Mouse (Mus musculus) spleen, adult 12 weeks (tissue): ENCODE data around the gene Chst3.
"Not testable (repeated sequence)": the region's sequence is repeated elsewhere in the genome, so short reads cannot be mapped to it uniquely, and the experiment has no call there.

Experiments
- DNase-seq: peaks from one replicate; pipeline ENCODE4 v3.0.0; 2022; ENCODE audit warnings: low spot score

Gene Chst3

DNA sequence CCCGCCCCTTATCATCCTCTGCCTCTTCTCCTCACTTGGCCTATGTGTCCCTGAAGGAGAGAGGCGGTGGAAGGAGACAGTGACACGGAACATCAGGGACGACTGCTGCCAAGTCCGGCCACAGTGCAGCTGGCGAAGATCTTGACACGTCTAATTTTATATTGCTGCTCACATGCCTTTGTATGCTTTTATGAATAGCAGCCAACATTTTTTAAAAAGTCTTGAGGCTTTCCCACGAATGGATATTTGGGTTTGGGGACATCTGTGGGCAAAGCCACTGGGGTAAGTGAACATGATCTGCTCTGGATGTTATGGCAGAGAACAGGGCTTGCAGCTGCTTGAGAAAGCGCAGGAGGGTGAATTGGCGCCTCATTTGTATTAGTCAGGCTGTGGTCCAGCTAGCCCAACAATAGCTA lies 21.6 kb downstream of the Chst3 start:
- DNase-seq, result no peak

DNA sequence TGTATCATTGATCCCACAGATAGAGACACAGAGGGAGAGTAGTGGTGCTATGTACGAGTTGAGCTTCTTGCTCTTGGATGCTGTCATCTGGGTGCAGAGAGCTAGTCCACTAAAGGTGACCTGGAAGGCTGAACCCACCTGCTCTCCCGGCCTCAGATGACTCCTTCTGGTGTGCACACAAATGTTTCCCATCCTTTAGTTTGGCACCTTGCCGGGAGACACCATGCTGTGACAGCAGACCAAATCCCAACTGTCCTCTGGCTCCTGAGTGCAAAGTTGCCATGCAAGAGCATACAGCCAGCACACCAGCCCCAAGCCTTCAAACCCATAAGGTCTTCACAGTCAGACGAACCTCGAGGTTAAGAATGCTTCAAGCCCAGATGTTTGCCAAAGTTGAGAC lies 22.1 kb downstream of the Chst3 start:
- DNase-seq, result no peak

DNA sequence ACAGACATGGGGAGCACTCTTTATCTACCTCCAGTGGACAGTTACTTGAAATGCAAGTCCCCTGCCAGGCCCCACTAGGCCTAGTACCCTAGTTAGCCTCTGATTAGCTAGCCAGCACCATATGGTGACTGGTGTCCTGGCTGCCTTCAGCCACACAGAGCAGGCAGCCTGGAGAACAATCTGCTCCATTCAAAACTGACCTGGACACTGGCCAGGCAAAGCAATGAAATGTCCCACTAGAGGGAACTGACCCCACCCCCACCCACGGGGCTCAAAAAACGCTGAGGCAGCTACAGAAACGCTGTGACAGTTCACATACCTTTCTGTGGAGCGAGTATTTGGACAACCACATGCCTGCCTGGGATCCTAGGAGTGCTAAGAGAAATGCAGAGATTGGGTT lies 24.0 kb downstream of the Chst3 start:
- DNase-seq, result no peak

- DNase-seq, result no peak
Observed at GRCm38 (mm10) chr10:60193532-60194423, 25.3 kb downstream of the Chst3 start.

- peak; percentile 46 for DNase-seq
Observed at GRCm38 (mm10) chr10:60191796-60192195, 27.3 kb downstream of the Chst3 start.

DNA sequence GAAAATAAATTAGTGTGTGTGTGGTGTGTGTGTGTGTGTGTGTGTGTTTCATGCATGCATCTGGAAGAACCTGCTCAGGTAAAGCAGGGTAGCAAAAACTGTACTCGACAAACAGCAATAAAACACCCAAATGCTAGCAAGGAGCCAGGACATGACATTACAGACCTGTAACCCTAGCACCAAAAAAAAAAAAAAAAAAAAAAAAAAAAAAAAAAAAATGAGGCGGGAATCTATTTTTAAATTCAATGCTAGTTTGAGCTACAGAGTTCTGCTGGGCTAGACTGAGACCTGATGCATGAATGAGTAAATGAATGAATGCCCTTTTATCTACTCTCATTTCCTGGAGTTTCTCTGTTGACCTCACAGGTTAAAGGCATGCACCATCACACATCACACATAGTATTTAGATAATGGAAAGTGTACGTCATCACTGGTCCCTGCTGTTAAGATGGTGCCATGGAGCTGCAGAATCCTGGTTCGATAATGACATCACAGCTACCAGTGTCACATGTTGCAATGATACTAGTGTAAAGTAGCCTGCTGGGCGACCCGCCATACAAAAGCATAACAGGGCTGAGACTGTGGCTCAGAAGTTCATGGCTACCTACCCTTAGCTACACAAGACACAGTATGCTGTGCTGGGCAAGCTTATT lies 29.4 kb downstream of the Chst3 start:
- no peak for DNase-seq

DNA sequence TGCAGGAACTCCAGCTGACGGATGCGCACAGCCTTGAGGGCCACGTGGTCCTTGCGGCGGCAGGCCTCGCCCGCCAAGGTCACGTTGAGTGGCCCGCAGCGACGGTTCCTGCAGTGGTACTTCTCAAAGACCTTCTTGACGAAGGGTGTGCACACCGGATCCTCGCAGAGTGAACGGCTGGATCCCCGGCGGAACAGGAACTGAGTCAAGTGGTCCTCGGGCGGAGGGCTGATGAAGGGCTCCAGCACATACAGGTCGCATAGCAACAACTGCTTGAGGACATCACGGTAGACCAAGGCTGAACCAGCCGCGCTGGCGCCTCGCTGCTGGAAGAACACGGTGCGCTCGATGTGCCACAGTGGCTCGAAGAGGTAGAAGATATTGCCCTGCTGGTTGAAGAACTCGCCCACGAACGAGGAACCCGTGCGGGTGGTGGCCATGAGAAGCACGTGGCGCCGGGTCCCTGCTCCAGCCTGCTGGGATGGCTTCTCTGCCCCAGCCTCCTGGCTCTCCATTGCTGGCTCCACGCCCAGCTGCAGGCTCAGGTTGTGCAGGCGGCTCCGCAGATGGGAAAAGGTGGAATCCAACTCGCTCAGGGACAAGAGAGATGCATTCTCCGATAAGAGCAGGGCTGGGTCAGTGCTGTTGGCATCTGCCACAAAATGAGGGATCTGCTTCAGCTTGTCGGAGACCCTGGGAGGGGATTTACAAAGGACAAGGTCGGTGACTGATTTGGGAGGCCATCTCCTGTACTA lies 32.7 kb downstream of the Chst3 start:
- no peak for DNase-seq

DNA sequence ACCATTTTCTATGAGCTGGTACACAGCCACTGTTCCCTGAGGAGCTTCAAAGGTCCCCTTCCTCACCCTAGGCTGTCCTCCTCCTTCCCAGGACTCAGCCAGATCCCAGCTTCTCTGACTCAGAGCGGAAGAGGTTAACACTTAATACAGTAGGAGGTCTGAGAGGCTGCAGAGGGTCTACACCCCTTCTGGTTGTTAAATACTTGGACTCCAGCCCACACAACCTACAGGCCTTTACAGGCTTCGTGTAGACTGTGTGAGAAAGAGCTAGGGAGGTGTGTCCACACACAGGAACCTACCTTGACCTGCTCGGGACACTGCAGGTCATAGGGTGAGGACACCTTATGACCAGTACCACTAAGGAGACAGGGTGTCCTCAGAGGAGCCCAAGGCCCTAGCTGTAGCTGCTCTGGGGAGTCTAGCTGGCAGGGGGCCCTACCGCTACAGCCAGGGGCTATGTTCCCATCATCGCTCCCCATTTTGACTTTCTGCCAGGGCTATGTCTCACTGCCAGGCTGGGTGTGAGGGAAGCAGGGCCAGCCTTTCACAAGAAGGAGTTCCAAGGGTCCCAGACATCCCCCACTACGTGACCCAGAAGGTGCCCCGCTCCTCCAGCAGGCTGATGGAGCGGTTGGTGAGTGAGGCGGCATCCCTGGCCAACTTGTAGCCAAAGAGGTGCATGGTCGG lies 33.9 kb downstream of the Chst3 start:
- DNase-seq, result no peak

DNA sequence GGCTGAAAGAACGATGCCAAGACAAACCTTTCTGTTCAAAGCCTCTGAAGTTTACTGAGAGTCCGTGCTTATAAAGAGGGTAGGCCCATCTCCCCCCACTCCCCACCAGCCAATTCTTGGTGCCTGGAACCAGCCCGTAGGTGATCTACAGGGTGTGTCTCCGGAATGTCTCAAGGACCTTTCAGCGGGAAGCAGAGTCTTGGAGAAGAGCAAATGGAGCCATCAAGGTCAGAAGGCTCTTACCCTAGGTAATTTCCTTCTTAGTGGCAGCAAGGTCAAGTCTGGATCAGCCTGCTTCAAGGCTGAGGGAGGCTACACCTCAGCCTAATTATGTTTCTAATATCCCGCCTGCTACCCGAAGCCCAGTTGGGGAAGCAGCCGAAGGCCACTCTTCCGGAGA lies 43.8 kb downstream of the Chst3 start:
- DNase-seq, result not testable (repeated sequence)

- DNase-seq, result no peak
Observed at GRCm38 (mm10) chr10:60174506-60174905, 44.6 kb downstream of the Chst3 start.

GRCm38 (mm10) chr10:60173035-60173434 lies 46.0 kb downstream of the Chst3 start:
- no peak for DNase-seq

GRCm38 (mm10) chr10:60172306-60172705 lies 46.8 kb downstream of the Chst3 start:
- DNase-seq, result no peak

- DNase-seq, result no peak
Observed at GRCm38 (mm10) chr10:60171368-60171767, 47.7 kb downstream of the Chst3 start.

- no peak for DNase-seq
Observed at GRCm38 (mm10) chr10:60170326-60171089, 48.6 kb downstream of the Chst3 start.

DNA sequence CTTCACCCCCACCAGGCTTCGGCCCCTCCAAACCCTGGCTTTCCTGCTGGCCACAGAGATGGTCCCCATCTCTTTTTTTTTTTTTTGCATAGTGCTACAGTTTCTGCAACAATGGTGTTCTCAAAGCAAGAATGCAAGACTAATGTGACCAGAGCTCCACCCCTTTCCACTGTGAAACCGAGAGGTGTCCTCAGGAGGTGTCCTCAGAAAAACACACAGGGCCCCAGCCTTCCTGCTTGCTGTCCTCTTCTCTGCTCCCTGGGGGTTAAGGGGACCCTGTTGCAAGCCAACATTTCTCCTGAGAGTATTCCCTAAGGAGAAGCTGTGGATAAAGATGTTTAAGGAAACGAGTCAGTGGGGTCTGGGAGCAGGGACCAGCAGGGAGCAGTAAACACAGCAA lies 50.1 kb downstream of the Chst3 start:
- no peak for DNase-seq

DNA sequence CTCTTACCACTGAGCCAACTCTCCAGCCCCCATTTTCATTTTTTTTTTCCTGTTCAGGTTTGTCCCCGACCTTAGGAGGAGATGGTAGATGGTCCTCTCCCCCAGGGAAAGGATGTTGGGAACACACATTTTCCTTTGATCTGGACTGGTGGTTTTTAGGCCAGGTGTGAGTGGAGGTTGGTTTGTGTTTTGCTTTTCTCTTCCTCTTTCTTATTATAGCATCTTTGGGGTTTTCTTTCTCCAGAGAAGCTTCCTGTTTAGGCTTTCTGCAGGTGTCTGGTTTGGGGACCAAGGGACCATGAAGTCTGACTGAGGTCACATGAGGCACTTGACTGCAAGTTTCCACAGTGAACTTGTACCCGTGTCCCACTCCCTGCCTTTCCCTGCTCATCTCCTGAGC lies 50.8 kb downstream of the Chst3 start:
- DNase-seq, result peak; percentile 37

DNA sequence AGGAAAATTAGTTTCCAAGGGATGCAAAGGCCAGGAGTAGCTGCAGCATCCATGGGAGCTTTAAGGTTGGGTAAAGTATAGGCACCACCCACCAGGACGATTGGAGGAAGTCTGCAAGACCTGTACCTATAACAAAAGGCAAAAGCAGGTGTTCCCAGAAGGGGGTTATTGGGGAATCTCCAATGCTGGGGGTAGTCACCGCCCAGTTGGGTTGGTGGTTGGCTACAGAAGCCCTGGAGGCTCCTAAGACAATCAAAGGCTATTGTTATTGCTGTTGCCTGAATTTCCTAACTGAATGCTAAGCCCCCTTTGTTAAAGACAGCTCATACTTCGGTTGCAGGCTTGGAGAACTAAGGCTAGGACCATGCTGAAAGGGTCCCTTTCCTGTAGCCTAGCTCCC lies 53.0 kb downstream of the Chst3 start:
- no peak for DNase-seq

DNA sequence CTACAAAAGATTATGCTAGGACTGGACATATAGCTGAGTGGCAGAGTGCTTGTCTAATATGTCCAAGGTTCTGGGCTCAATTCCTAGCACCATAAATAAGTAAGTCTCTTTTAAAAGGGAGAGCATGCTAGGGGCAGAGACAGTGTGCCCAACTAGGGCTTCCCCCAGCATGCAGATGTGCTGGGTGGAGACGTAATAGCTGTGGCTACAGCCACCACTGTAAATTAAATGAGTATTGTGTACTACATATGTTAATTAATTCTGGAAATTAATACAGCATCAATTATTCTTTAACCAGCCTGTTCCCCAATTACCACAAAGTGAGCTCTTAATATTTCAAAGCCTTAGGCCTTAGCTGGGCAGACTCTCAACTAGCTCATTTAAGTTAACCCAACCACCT lies 54.2 kb downstream of the Chst3 start:
- no peak for DNase-seq

GRCm38 (mm10) chr10:60162973-60163255 lies 56.1 kb downstream of the Chst3 start:
- no peak for DNase-seq

GRCm38 (mm10) chr10:60162184-60162972 lies 56.7 kb downstream of the Chst3 start:
- DNase-seq, result peak; percentile 15

GRCm38 (mm10) chr10:60161397-60161796 lies 57.7 kb downstream of the Chst3 start:
- DNase-seq, result not testable (repeated sequence)
